Mouse (Mus musculus) adrenal gland, adult 8-10 months (tissue): ENCODE measurements at regions not wholly inside any gene's neighbourhood (a gene's known extent, or its start where the extent isn't known, plus 50 kb on each side); places are given as distances from the start of the nearest gene placed in this dataset.
A peak's percentile ranks its signal among the peaks of the same experiment; 100 is the strongest.
"Not testable (repeated sequence)": the region's sequence is repeated elsewhere in the genome, so short reads cannot be mapped to it uniquely, and the experiment has no call there.

Source experiments
- DNase-seq: peaks from one replicate; pipeline ENCODE4 v3.0.0; 2022

DNA sequence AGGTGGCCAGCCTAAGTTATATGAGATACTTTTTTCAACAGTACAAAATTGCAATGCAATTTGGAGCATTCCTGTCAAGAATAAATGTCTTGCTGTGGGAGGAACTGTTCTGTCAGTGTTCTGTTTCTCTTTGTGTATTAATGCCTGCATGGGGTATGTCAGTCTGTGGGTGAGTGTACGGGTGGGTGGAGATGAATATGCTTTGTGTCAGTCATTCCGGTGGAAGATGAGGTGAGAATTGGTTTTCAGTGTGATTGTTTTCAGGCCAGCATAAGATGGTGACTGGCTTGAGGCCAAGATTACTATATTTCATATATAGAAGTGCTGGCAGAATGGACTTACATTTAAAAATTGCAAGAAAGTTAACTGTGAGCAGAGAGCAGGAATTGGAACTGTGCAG is 184.0 kb downstream of the Frk start:
- DNase-seq = no peak

DNA sequence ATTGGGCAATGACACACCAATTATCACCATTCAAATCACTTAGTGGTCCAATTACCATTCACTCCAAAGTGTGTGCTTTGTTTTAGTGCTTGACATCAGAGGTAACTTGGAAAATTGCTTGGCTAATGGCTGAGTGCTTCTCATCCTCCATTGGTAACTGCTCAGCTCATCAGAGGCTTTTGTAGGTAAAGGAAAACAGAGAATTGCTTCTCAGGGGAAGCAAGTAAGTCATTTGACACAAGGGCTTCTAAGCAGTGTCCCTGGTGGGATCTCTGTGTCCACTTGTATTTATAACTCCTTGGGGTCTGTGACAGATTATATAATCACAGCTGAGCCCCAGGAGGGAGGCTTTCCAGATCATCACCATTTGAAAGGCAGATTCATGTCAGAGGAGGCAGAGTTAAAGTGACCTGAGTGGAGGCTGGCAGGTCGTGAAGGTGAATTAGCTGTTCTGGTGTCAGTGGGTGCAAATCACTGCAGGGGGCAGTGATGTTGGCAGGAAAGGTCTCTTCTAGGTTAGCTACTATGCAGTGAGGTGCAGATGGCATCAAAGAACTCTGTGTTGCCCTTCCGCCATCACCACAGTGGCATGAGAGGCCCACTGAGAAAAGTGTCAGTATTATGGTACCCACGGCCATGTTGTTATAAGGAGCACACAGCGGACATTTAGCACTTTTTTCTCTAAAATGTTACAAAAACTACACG is 184.7 kb downstream of the Frk start:
- no peak for DNase-seq

DNA sequence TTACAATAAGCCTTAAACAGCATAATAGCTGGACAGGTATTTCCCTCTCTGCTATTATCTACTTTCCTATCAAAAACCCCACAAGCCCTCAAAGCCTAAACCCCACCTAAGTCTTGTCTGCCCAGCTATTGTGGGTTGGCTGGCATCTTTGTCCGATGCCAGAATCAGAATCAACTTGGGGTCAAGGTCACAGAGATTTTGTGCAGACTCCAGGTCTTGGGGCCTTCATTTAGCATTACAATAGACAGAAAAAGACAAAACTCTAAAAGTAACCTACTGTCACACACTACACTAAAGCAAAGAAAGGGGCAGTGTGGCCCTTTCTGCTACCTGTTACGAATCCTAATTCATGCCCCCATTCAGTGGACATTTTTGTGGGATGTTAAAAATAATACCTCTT is 188.6 kb downstream of the Frk start:
- DNase-seq = no peak

DNA sequence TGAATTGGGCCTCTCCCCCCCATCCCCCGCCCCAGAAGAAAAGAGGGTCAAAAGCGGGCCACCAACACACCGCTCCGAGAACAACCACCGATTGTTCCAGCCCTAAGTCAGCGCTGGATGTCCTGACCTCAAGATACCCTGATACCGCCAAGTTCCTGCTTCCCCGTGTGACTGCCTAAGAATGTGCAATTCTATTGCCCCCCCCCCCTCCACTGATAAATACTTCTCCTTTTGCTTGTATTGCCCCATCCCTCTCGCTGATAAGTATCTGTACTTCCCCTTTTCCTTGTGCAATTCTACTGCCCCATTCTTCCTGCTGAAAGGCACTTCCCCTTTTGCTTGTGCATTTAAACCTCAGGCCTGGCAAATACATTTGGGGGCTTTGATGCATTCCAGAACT is 216.2 kb downstream of the Frk start:
- not testable (repeated sequence) for DNase-seq

DNA sequence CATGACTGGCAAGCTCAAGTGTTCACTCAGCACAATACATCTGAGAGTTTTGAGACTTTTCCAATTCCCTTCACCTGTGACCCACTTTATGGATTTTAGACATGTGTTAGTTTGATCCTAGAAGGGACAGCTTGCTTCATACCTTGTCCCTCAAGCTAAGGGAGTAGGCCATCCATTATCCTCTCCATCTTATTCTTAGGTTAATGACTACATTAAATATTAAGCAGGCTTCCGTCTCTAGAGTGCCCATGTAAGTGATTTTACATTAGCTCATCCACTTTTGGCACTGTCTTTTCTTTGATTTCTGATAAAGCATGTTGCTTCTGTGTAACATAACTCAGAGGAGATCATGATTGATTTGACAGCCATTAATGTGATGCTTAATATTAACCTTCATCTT is 218.8 kb downstream of the Frk start:
- DNase-seq = no peak

DNA sequence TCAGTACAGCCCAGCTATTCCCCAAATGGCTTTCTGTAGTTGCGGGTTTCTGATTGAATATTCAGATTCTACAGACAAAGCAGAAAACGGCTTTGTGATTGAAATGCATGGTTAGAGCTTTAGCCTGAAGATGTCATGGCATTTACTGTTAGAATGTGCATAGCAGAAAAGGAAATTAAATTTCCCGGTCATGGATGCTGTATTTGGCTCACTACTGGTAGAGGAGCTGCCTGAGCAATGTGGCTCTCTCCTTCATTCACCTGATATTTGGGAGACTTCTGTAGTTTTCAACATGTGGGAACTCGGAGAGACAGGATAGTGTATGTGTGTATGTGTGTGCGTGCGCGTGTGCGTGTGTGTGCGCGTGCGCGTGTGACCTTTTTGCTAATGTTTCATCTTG is 222.2 kb downstream of the Frk start:
- DNase-seq = no peak

DNA sequence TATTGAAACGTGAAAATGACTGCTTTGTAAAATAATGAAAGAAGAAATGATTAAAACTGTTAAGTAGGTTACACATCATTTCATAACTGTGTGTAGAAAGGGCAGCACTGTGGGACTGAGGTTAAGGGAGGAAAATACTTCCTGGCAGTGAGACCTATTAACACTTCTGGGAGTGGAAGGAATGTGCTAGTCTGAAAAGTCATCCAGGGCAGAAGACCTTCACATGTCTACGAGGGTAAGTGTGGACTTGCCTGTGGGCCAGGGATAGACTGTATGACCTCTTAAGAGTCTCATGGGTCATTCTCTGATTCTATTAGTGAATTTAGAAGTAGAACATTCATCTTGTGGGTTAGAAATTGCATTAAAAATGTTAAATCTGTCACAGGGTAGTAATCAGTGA is 248.1 kb downstream of the Frk start:
- peak; percentile 4 for DNase-seq

DNA sequence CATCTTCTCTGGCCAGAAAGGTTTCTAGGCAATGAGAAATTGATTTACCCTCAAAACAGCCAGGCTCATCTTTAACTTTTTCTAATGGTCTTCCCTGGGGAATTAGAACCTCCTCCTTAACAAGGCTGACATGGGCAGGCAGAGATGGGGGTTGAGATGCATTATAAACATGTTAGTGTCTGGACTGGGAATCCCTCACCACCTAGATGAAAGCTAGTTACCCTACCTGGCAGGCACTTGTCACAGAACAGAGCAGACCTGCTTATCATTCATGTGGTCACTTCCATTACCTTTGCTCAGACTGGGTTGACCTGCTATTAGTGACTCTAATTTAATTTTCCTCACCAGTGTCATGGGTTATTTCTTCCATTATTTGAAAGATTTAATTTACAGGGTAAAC is 279.2 kb downstream of the Frk start:
- no peak for DNase-seq

DNA sequence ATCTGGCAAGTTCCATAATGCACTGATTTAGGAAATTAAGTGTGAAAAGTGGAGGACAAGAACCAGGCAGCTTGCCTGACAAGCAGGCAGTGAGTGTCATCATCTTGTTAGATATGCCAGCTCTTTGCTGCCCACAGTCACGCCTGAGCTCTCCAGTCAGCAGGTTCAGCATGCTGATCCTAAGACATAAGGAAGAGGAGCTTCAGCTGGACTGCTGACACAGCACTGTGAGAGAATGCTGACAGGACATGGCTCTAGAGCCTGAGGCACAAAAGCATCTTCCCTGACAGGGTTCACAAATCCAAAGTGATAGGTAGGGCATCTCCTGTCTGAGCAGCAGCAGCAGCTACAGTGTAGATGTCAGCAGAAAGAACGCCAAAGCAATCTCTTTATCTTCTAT is 308.9 kb downstream of the Frk start:
- no peak for DNase-seq

DNA sequence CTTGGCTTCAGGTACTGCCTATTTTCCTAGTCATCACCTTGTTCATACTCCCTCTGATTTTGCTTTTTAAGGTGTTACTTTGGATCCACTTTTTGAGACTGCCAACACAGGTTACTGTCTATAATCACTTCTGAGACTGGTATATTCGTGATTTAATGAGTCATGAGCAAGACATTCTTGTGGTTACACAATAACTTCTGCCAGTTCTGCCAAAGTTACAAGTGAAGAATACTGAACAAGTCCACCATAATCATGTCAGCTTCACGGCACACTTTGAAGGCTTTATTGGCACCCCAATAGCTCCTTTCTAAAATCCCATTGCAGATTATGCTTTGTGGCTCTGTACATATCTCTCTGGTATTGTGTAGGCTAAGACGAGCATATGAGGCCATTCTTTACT is 327.9 kb downstream of the Frk start:
- no peak for DNase-seq

DNA sequence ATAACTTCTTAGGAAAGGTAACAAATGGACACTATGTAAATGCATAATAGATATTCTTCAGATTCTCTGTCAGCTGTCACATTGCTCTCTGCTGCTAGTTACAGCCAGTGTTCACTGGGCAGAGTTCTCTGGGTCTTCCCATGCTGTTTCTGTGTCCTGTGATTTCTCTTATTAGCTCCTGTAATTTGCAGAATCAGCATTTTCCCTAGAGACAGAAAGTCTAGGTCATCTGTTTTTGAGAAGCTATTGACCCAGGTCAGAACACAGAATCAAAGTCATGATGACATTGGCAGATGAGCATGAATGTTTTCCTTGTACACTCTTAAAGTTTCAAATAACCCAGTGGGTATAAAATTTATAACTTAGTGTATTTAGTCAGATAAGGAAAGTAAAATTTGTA is 340.9 kb downstream of the Frk start:
- DNase-seq = no peak

DNA sequence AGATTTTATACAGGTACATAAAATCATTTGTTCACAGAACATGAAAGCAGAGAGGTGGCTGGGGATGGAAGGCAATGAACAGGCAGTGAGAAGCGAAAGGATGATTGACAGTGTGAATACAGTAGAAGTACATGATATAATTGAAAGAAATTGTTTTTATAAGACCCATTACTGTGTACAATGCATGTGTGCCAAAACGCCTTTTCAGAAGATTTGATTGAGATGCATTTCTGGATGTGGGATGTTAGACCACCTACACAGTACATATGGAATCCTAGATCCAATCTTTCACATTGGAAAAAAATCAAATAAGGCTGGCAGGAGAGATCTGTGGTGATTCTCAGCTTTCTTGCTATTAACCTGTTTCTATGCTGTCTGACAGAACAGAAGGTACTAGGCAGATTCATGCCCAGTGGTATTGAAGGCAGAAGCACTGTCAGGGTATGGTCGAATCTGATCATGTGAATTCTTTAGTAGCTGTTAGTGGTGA is 358.9 kb downstream of the Frk start:
- DNase-seq = no peak

DNA sequence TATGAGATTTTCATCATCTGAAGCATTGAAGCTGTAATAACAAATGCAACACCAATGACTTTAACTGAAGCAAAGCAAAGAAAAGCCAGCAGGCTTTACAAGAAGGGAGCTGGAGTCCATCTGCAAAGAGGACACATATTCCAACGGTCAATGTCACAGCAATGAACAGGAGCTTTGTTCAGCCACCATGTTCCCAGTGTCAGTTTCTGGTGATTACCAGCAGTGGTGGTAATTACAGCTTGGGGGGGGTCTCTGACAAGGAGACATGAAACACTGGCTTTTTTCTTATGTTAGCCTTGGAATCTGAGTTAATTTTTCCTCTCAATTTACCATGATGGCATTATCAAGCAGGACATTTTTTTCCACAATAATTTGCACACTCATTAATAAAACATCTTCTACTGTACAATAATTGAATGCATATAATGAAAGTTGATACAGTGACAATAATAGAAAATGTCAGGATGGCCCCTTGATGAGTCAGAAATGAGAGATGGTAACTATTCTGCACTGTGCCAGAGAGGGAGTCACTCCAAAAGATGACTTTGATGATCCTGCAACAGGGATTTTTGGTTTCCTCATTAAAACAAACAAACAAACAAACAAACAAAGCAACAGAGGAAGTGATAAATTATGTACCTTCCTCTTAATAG is 373.4 kb downstream of the Frk start:
- DNase-seq = no peak

DNA sequence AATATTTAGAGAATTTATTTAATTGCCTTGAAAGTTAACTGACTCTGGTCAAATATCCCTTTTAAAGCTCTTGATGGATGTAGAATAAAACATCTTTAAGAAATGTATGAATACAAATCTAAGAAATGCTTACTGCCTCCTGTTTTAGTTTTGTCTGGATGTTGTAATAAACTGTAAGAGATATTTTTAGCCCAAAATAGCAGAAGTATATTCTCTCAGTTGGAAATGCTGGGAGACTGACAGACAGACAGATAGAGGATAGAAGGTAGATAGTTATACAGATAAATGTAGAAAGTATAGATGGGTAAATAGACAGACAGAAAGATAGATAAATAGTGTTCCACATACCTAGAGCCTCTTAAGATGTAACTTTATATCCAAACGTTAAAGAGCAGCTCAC is 379.5 kb downstream of the Frk start:
- DNase-seq = no peak

DNA sequence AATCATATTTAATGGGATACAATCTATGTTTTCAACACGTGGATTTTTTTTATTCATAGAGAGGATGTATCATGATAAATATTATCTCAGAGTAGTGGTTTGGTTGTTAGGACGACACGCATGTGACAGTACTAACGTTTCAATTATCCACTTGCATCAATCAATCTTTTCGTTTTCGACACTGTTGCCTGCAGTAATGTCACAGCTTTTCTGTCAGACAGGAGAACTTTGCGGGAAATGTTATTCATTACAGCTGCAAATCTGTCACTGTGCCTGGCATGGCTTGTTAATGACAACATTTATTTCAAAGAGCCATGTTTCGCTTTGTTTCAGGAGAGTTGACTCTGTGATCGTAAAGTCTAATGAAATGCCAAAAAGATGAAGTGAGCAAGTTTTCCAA is 388.7 kb downstream of the Frk start:
- DNase-seq = no peak

DNA sequence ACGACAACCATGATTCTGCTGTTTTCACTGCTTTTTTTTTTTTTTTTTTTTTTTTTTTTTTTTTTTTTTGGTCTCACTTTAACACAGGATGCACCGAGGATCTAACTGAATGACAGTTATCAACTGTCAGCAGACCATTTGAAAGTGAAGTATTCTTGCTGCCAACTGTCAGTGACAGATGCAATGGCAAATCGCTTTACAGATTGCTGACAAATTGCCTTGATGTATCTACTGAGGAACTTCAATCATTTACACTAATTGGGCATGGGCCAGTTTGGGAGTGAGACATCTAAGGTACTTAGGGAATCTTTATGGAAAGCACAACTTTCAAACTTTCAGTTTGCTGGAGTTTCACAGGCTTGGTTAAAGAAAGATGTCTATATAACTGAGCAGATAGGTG is 395.3 kb downstream of the Frk start:
- no peak for DNase-seq

DNA sequence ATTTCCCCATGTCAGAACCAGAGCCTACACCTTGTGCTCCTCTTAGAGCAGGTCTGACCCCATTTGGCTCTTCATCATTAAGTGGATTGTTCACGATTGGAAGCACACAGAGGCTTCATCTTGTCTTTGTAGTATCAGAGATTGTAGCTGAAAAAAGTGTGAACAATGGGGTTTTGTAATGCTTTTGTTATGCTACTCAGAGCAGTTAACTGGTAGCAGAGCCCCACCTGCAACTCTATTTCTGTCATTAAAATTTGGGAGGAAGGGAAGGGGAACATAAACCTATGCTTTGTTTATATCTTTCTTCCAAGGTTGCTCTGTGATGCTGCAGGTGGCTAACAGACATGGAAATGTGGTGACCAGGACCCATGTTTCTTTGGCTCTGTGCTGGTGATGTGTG is 404.4 kb downstream of the Frk start:
- DNase-seq = no peak

DNA sequence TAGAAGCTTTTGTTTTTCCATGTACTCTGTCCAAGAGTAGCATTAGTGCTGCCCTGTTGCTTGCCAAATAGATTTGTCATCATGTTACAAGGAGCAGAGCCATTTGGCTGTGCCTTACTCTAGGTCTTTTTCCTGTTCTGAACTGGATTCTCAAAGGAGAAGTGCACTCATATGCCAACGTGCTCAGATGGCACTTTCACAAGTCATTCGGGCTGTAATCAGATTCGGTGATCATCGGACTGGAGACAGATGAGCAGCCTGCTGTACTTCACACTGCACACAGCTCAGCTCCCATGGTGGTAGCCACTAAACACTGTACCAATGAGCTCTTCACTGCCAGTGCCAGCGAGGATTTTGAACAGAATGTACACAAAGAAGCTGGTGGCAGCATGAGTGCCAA is 421.1 kb downstream of the Frk start:
- no peak for DNase-seq

DNA sequence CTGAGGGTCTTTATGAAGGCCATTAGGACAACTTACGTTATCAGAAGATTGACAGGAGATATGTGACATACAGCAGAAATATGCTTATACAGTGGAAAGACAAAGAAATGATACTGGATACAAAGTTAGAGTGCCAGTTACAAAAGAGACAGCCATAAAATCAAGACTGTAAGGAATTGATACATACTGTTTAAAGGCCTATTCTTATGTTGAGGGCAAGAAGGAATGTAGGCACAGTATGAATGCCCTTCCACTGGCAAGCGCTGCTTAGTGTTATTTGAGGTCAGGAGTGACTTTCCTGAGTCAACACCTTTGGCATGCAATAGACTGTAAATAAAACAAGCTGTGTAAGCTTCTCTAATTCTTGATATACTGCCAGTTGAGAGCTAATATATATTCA is 421.5 kb downstream of the Frk start:
- no peak for DNase-seq

DNA sequence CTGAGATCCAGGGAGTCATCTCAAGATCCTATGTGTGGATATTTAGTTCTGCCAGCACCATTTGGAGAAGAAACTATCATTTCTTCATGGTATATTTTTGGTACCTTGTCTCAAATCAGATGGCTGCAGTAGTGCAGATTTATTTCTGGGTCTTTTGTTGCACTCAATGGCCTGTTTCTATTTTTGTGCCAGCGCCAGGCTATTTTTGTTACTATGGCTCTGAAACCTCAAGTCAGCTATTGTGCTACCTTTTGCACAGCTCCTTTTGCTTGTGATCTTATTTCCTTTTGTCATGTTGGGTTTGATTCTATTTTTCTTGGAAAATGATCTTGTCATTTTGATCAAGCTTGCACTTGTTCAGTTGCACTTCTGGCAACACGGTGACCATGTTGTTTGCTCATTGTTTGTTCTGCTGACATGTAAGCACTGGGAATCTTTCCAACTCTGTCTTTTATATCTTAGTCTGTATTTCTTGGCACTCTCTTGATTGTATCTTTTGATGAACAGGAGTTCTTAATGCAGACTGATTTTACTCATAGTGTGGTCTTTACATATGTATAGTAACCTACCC is 429.0 kb downstream of the Frk start:
- no peak for DNase-seq
